Mouse (Mus musculus): ENCODE measurements around the gene Adcy7. TPM values are rescaled to one million over a fixed set of nuclear protein-coding genes. Genes with fewer than 3 reads are reported as not detected.

Gene Adcy7
- polyA plus RNA-seq, 1 experiment = 60.5 TPM

GRCm38 (mm10) chr8:88371522-88371921, 99.3 kb downstream of the Adcy7 start:
- no peak for TF ChIP-seq GATA1 (IDR thresholded peaks at IDR 0.05; ENCODE audit: low read length)

DNA sequence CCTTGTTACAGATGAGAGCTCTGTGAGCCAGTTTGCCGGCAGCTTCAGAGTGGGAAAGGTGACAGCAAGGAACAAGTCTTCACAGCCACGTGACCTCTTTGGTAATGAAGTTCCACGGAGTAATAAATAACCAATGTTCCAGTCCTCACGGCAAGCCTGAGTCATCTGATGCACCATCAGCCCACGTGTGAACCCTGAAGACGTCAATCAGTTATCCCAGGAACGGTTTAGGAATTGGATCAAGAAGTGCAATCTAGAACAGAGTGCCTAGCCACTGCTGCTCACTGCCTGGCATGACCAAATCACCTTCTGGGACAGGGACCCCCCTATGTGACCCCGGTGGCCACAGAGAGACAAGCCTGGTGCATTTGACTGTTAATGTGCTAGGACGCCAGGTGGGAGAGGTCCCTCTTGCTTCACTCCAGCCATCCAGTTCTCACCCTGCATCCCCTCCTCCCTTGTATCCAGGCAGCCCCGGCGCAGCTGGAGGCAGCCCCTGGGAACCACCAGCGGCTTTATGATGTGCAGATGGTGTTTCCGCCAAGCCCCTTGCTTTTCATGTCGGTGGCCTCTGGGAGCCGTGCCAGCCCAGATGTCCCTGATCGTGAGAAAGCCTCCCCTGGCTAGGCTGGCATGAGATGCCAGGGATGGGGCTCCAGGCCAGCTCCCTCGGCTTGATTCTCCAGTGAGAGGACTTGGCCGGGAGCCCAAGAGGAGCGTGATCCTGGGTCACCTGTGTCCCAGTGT, 104.8 kb downstream of the Adcy7 start:
- no peak for TF ChIP-seq GATA1 (IDR thresholded peaks at IDR 0.05; ENCODE audit: low read length)

Other genes starting within 250 kb of the Adcy7 start
- gene Cnep1r1, start 153.6 kb upstream of the Adcy7 start, polyA plus RNA-seq (2012) = 14.3 and 16.9 TPM in 2 replicates
- gene Heatr3, start 134.5 kb upstream of the Adcy7 start, polyA plus RNA-seq (2012) = 18.8 and 24.9 TPM in 2 replicates
- 11.6 and 16.0 TPM in 2 replicates for gene Tent4b, start 73.2 kb upstream of the Adcy7 start, polyA plus RNA-seq (2012)
- gene Brd7, start 89.8 kb downstream of the Adcy7 start, polyA plus RNA-seq (2012) = 279 and 403 TPM in 2 replicates
- not detected in 2 replicates for gene Nkd1, start 249.0 kb downstream of the Adcy7 start, polyA plus RNA-seq (2012)